Mouse (Mus musculus): ENCODE results near the gene Tbc1d22a. TPM values are rescaled to one million over a fixed set of nuclear protein-coding genes. Genes with fewer than 3 reads are reported as not detected.

Gene Tbc1d22a
- polyA plus RNA-seq, 1 experiment, result 31.7 TPM

DNA sequence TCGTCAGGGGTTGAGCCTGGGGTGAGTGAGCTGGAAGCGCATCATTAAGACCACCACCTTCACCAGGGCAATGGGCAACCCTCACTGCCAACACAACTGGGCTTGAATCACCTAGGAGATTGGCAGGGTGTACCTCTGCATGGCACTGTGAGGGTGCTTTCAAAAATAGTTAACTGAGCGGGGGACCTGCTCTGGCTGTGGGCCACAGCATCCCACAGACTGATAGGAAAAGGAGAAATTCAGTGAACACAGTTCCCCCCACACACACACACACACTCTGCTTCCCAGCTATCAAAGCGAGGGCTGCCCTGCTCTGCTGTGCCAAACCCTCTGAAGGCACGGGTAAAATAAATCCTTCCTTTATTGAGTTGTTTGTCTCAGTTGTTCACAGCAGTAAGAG is 273.1 kb downstream of the Tbc1d22a start:
- Histone ChIP-seq H3K27ac (ENCODE audit: insufficient read depth, low read depth, low read length) (no peak overlapping the region), H3K4me3 (ENCODE audit: insufficient read depth, low read depth, low read length) (no peak overlapping the region), H3K36me3 (ENCODE audit: control insufficient read depth, insufficient read depth, low read length) (no peaks in the 10 kb centered on the region), H3K4me1 (ENCODE audit: control insufficient read depth, insufficient read depth, low read length) (no peaks in the 10 kb centered on the region), H3K27me3 (replicated peaks; ENCODE audit: control insufficient read depth, insufficient read depth, low read length) (no peaks in the 10 kb centered on the region)
- no peak for DNase-seq
- TF ChIP-seq POLR2A (IDR thresholded peaks at IDR 0.05; ENCODE audit: low read depth, low read length) (no peak), CTCF (conservative IDR thresholded peaks at IDR 0.05; ENCODE audit: insufficient read depth, insufficient read length, low read depth, low read length) (no peak)
- 72% methylated on average over 5 of the region's 5 CpGs for WGBS

DNA sequence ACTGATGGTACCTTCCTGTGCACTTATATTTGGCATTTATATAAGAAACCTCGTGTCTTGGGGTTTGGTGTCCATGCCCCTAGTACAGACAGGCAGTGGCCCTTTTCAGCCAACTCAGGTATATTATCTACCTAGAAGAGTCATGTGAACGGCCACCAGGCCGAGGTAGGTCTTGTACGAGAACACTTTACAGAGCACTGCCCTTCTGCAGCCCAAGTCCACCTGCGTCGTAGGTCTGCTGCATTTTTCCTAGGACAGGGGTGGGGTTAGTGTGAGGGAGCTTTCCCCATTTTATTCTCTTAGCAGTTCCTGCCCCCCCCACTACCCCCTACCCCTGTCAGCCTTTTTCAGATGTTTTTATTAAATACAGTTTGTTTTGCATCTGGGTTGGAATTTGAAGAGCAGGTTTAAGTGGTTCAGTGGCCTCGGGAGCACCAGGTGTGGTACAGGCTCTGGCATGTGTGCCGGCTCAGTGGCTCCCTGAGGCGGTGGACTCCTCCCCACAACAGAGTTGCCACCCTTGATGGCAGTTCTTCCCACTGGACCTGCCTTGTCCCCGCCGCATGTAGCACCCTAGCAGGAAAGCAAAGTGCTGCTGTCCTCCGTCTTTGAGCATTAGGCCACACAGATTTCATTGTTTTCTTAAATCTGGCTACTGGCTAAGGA is 277.3 kb downstream of the Tbc1d22a start:
- WGBS, result 71% methylated on average over 12 of the region's 12 CpGs
- Histone ChIP-seq H3K27me3 (replicated peaks; ENCODE audit: control insufficient read depth, insufficient read depth, low read length) (no peaks in the 10 kb centered on the region), H3K27ac (ENCODE audit: insufficient read depth, low read depth, low read length) (no peak overlapping the region), H3K4me1 (ENCODE audit: control insufficient read depth, insufficient read depth, low read length) (no peaks in the 10 kb centered on the region), H3K4me3 (ENCODE audit: insufficient read depth, low read depth, low read length) (no peak overlapping the region), H3K36me3 (ENCODE audit: control insufficient read depth, insufficient read depth, low read length) (no peaks in the 10 kb centered on the region)
- DNase-seq, result no peak
- no peak for TF ChIP-seq CTCF (conservative IDR thresholded peaks at IDR 0.05; ENCODE audit: insufficient read depth, insufficient read length, low read depth, low read length)
- no peak for TF ChIP-seq POLR2A (IDR thresholded peaks at IDR 0.05; ENCODE audit: low read depth, low read length)

DNA sequence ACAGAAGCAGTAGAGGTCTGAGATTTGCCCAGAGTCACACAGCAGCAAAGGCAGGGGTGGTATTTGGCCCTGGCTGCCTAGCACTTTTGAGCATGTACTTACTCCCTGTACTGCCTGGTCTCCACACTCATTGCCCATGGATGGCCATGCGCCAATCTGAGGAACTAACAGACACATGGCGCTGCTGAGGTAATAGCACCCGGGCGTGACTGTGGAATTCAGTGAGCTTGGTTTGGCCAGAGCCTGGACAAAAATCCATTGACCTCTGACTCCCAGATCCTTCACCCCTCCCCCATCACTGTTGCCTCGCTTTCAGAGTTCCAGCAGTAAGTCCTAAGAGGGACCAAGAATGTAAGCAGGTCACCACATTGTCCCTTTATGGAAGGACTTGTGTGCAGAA is 278.4 kb downstream of the Tbc1d22a start:
- WGBS, result 46% methylated on average over 5 of the region's 5 CpGs
- H3K27me3 ChIP-seq (replicated peaks; ENCODE audit: control insufficient read depth, insufficient read depth, low read length), result no peaks in the 10 kb centered on the region
- TF ChIP-seq CTCF (conservative IDR thresholded peaks at IDR 0.05; ENCODE audit: insufficient read depth, insufficient read length, low read depth, low read length), result no peak
- H3K27ac ChIP-seq (ENCODE audit: insufficient read depth, low read depth, low read length), result no peak overlapping the region
- no peak overlapping the region for H3K4me3 ChIP-seq (ENCODE audit: insufficient read depth, low read depth, low read length)
- peak; percentile 81 for DNase-seq
- H3K4me1 ChIP-seq (ENCODE audit: control insufficient read depth, insufficient read depth, low read length), result no peaks in the 10 kb centered on the region
- no peaks in the 10 kb centered on the region for H3K36me3 ChIP-seq (ENCODE audit: control insufficient read depth, insufficient read depth, low read length)

DNA sequence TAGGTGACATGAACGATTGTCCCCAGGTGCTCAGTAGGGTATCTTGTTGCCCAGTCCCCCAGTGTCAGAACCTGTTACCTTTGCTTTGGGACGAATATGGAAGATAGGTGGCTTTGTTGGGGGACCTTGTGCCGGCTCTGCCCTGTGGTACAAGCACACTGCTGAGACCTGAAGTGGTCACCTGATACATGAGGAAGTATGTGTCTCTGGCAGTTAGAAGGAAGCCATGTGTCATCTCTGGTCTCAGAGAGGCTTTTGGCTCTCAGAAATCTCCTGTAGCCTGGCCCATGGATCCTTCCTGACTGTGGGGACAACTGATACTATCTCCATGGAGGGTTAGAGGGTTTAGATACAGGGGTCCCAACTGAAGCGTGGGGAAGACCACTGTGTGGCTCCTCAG is 281.9 kb downstream of the Tbc1d22a start:
- H3K27ac ChIP-seq (ENCODE audit: insufficient read depth, low read depth, low read length), result no peak overlapping the region
- H3K4me3 ChIP-seq (ENCODE audit: insufficient read depth, low read depth, low read length), result no peak overlapping the region
- 87% methylated on average over 4 of the region's 4 CpGs for WGBS
- no peak for DNase-seq
- H3K4me1 ChIP-seq (ENCODE audit: control insufficient read depth, insufficient read depth, low read length), result no peaks in the 10 kb centered on the region
- no peaks in the 10 kb centered on the region for H3K27me3 ChIP-seq (replicated peaks; ENCODE audit: control insufficient read depth, insufficient read depth, low read length)
- no peaks in the 10 kb centered on the region for H3K36me3 ChIP-seq (ENCODE audit: control insufficient read depth, insufficient read depth, low read length)
- no peak for TF ChIP-seq CTCF (conservative IDR thresholded peaks at IDR 0.05; ENCODE audit: insufficient read depth, insufficient read length, low read depth, low read length)

DNA sequence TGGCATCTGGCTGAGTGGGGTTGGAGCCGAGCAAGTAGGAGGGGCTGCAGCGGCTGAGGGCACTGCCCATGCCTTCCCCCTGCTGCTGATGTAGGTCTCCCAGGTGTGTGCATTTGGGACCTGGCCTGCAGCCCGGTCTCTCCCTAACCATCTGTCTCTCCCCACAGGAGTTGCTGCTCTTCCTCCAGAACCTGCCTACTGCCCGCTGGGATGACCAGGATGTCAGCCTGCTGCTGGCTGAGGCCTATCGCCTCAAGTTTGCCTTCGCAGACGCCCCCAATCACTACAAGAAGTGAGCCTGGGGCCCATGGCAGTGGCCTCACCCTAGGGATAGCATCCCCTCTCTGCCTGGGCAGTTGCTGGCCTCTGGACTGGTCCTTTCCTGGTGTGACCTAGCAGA is 282.4 kb downstream of the Tbc1d22a start:
- no peaks in the 10 kb centered on the region for H3K4me1 ChIP-seq (ENCODE audit: control insufficient read depth, insufficient read depth, low read length)
- H3K27ac ChIP-seq (ENCODE audit: insufficient read depth, low read depth, low read length), result no peak overlapping the region
- H3K4me3 ChIP-seq (ENCODE audit: insufficient read depth, low read depth, low read length), result no peak overlapping the region
- H3K36me3 ChIP-seq (ENCODE audit: control insufficient read depth, insufficient read depth, low read length), result no peaks in the 10 kb centered on the region
- TF ChIP-seq POLR2A (IDR thresholded peaks at IDR 0.05; ENCODE audit: low read depth, low read length) (no peak), CTCF (conservative IDR thresholded peaks at IDR 0.05; ENCODE audit: insufficient read depth, insufficient read length, low read depth, low read length) (no peak)
- DNase-seq, result no peak
- WGBS, result 95% methylated on average over 7 of the region's 7 CpGs
- H3K27me3 ChIP-seq (replicated peaks; ENCODE audit: control insufficient read depth, insufficient read depth, low read length), result no peaks in the 10 kb centered on the region

DNA sequence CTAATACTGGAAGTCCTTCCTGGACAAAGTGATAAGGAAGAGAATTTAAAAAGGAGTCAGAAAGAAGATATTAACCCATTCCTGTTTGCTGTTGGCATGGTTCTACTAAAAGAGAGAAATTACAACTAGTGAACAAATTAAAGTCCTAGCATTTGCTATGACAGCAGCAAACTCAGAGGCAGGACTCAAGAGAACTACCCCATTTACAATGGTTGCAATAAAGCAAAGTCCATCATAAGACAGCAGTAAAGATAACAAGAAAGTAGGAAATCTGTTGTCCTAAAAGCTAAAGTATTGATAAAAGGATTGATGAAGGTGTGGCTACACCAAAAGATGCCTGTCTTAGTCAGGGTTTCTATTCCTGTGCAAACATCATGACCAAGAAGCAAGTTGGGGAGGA is 286.3 kb downstream of the Tbc1d22a start:
- Histone ChIP-seq H3K36me3 (ENCODE audit: control insufficient read depth, insufficient read depth, low read length) (no peaks in the 10 kb centered on the region), H3K27me3 (replicated peaks; ENCODE audit: control insufficient read depth, insufficient read depth, low read length) (no peaks in the 10 kb centered on the region), H3K4me1 (ENCODE audit: control insufficient read depth, insufficient read depth, low read length) (no peaks in the 10 kb centered on the region), H3K4me3 (ENCODE audit: insufficient read depth, low read depth, low read length) (no peak overlapping the region), H3K27ac (ENCODE audit: insufficient read depth, low read depth, low read length) (no peak overlapping the region)
- no peak for DNase-seq
- TF ChIP-seq CTCF (conservative IDR thresholded peaks at IDR 0.05; ENCODE audit: insufficient read depth, insufficient read length, low read depth, low read length) (no peak), POLR2A (IDR thresholded peaks at IDR 0.05; ENCODE audit: low read depth, low read length) (no peak)

DNA sequence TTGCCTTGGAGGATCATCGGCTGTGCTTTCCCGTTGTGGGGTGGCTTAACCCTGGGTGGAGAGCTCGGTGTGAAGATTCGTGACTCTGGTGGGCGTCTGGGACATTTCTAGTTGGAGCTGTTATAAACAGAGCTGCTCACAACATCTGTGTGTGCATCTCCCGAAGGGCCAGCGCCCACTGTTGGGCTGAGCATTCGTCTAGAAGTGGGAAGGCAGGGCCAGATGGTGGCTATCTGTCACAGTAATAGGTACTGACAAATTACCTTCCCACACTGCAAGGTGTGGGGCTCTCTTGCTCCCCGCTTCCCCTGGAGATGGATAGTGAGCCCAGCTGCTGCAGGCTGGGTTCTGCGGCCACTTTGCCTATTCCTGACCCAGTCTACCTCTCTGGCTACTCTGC is 289.2 kb downstream of the Tbc1d22a start:
- Histone ChIP-seq H3K27me3 (replicated peaks; ENCODE audit: control insufficient read depth, insufficient read depth, low read length) (no peaks in the 10 kb centered on the region), H3K4me1 (ENCODE audit: control insufficient read depth, insufficient read depth, low read length) (no peaks in the 10 kb centered on the region), H3K4me3 (ENCODE audit: insufficient read depth, low read depth, low read length) (no peak overlapping the region), H3K27ac (ENCODE audit: insufficient read depth, low read depth, low read length) (no peak overlapping the region), H3K36me3 (ENCODE audit: control insufficient read depth, insufficient read depth, low read length) (no peaks in the 10 kb centered on the region)
- WGBS, result 70% methylated on average over 10 of the region's 10 CpGs
- TF ChIP-seq POLR2A (IDR thresholded peaks at IDR 0.05; ENCODE audit: low read depth, low read length), result no peak
- no peak for TF ChIP-seq CTCF (conservative IDR thresholded peaks at IDR 0.05; ENCODE audit: insufficient read depth, insufficient read length, low read depth, low read length)
- DNase-seq, result no peak

Measured in kidney, adult 2 months (tissue).